Comparison of ENCODE assay signal across 23 mouse cellular contexts in the genomic region with DNA sequence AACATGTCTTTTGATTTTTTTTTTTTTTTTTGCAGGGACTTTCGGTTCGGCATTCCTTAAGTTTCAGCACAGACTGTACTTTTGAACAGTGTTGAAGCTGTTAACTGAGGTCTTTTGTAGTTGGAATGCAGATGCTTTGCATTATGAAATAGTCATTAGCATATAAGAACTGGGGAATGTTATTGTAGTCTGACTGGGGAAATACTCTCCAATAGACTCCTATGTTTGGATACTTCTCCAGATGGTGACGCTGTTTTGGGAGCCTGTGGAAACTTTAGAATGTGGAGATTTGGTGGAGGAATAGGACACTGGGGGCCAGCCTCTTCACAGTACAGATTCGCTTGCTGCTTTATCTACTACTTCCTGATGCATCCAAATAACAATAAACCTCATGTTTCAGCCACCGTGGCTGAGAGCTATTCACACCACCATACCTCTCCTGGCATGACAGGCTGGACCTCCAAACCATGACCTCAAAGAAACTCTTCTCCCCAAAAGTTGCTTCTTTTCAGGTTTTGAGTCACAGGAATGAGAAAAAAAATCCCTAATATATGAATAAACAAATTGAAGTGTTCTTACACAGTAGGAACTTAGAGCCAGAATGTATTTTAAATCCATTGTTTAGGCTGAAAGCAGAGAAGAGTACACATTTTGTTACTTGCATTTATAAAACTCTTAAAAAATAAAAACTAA.
DNase-seq lines count a peak whose midpoint lies in the region; TF ChIP-seq lines count a peak whose summit lies in the region.
"Had no signal": no experiment of that assay in that cellular context is flagged by ENCODE, and none has a peak within 500 bp of the region (broad histone marks: within the 10 kb centered on the region; RNA-seq: fewer than 3 reads in every experiment).

No protein-coding gene starts in this region.

- no peak overlapping the region for H3K4me3 ChIP-seq in layer of hippocampus, adult 2 months
- H3K4me3 ChIP-seq: erythroblast, embryonic 14.5 days; forebrain, embryonic 12.5 days; heart, embryonic 12.5 days; hindbrain, embryonic 12.5 days; limb, embryonic 15.5 days; lung, embryonic 15.5 days; midbrain, embryonic 15.5 days; neural tube, embryonic 12.5 days had no signal

- intact Hi-C loops in heart, postnatal 10 days (cut with DNase I), result no loop called here

- no peak for TF ChIP-seq CTCF in layer of hippocampus, adult 2 months (conservative IDR thresholded peaks at IDR 0.05)

- no peak for DNase-seq in layer of hippocampus, adult 2 months (ENCODE audit: low spot score in 2 of 2)
- DNase-seq in layer of hippocampus, postnatal 14 days (ENCODE audit: low spot score in 2 of 2), result no peak
- peak; percentile 1 to 14 for DNase-seq in right cerebral cortex, postnatal 36 days (ENCODE audit: low spot score in 2 of 2)
- DNase-seq in right cerebral cortex, postnatal 25 days, result no peak
- peak; percentile 6 to 30 for DNase-seq in left cerebral cortex, adult 18-20 months (ENCODE audit: low spot score in 2 of 2)
- no peak for DNase-seq in heart, postnatal 10 days
- no peak for DNase-seq in spleen, postnatal 10 days (ENCODE audit: low spot score in 2 of 2)
- DNase-seq: adrenal gland, postnatal 14 days; cerebellum, adult 9-11 months; gastrocnemius, postnatal 10 days; heart, adult 18-20 months; heart, postnatal 14 days; kidney, postnatal 36 days had no signal

- H3K27ac ChIP-seq in layer of hippocampus, adult 2 months, result 0 out of 2 replicates have a peak overlapping the region, but pooled peaks have one; percentile 14
- H3K27ac ChIP-seq: forebrain, embryonic 12.5 days; hindbrain, embryonic 12.5 days; limb, embryonic 15.5 days; liver, embryonic 14.5 days; lung, embryonic 15.5 days; macrophage; midbrain, embryonic 15.5 days; neural tube, embryonic 12.5 days had no signal

Comparison
In these comparisons a context has a peak if more than half of its experiments do, and no peak if none do; other contexts are left out.
1. DNase-seq: peak in right cerebral cortex, postnatal 36 days (2 of 2) and left cerebral cortex, adult 18-20 months (2 of 2); none in layer of hippocampus, adult 2 months (0 of 2), layer of hippocampus, postnatal 14 days (0 of 2), right cerebral cortex, postnatal 25 days (single experiment), heart, postnatal 10 days (0 of 2) and spleen, postnatal 10 days (0 of 2).